Mouse (Mus musculus) embryonic facial prominence, embryonic 14.5 days (tissue): ENCODE measurements around the gene Rab31. TPM values are rescaled to one million over a fixed set of nuclear protein-coding genes. Genes with fewer than 3 reads are reported as not detected.

ENCODE experiments used
- ATAC-seq: fragments of 200-750 bp; cut with Nextera tagmentation; 2 replicates; pipeline ENCODE4 v1.8.0; 2017; ENCODE audit warnings: low read depth, moderate number of reproducible peaks, moderate TSS enrichment
- DNase-seq: peaks from one replicate; pipeline ENCODE4 v3.0.0-alpha.2; 2015; ENCODE audit warnings: low spot score
- H3K27ac ChIP-seq: fragments of 300-500 bp; sonication (generic); replicated peaks from 2 replicates; pipeline ENCODE4 v1.5.1; 2014; ENCODE audit warnings: low read depth, mild to moderate bottlenecking, low read length, moderate library complexity
- H3K27me3 ChIP-seq: fragments of 300-500 bp; sonication (generic); replicated peaks from 2 replicates; pipeline ENCODE4 v1.6.1; 2014; ENCODE audit warnings: low read length; ENCODE audit not compliant: control insufficient read depth, insufficient read depth
- H3K36me3 ChIP-seq: fragments of 300-500 bp; sonication (generic); 2 replicates; pipeline ENCODE4 v1.6.1; 2014; ENCODE audit warnings: low read length, mixed read lengths; ENCODE audit not compliant: control insufficient read depth, insufficient read depth
- H3K4me1 ChIP-seq: fragments of 300-500 bp; sonication (generic); 2 replicates; pipeline ENCODE4 v1.6.1; 2014; ENCODE audit warnings: antibody characterized with exemption, low read length; ENCODE audit not compliant: control insufficient read depth, insufficient read depth
- H3K4me2 ChIP-seq: fragments of 300-500 bp; sonication (generic); 2 replicates; pipeline ENCODE4 v1.6.1; 2014; ENCODE audit warnings: low read depth, mild to moderate bottlenecking, low read length, moderate library complexity, mixed read lengths
- H3K4me3 ChIP-seq: fragments of 300-500 bp; sonication (generic); 2 replicates; pipeline ENCODE4 v1.5.1; 2014; ENCODE audit warnings: low read depth, mild to moderate bottlenecking, low read length
- H3K9ac ChIP-seq: fragments of 300-500 bp; sonication (generic); 2 replicates; pipeline ENCODE4 v1.6.1; 2014; ENCODE audit warnings: low read depth, mild to moderate bottlenecking, low read length, moderate library complexity, mixed read lengths
- H3K9me3 ChIP-seq: fragments of 300-500 bp; sonication (generic); 2 replicates; pipeline ENCODE4 v1.6.1; 2016; ENCODE audit warnings: low read length; ENCODE audit not compliant: control insufficient read depth
- WGBS: fragments of 180-500 bp; shearing (Covaris S2); extraction: QIAGEN DNeasy Blood & Tissue Kit; methylation state at CpG from one replicate; pipeline ENCODE4 v1.1.7; 2014; 5-methylcytosine and 5-hydroxymethylcytosine counted together
- polyA plus RNA-seq: library from polyadenylated mRNA; unstranded; fragments of >200 nt; fragmentation: Nextera tagmentation; extraction: Ambion mirVana; gene quantifications from 2 replicates; pipeline ENCODE4 v1.2.1, GENCODE M21; 2014

Gene Rab31
- polyA plus RNA-seq, 1 experiment from 2014 or later, result 57.6 TPM

DNA sequence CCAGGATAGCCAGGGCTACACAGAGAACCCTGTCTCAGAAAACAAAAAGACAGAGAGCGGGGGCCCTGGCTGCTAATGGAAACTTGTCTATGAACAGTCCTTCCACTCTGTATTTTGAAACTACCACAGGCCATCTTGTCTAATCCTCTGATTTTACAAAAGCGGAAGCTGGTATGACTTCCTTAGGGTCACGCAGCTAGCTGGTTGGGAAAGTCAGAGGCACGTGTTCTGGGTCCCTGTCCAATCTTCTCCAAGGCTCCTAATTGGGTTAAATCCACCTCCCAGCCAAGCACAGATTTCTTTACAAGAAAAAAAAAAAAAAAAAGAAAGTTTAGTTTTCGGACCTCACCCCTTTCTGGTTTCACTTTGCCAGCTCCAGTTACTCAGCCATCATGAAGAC is 45.8 kb downstream of the Rab31 start:
- H3K27ac ChIP-seq, result no peak overlapping the region
- no peak overlapping the region for H3K4me2 ChIP-seq
- H3K4me3 ChIP-seq, result no peak overlapping the region
- WGBS, result 73% methylated on average over 5 of the region's 5 CpGs
- H3K9me3 ChIP-seq, result no peaks in the 10 kb centered on the region
- H3K4me1 ChIP-seq, result no peaks in the 10 kb centered on the region
- H3K27me3 ChIP-seq, result no peaks in the 10 kb centered on the region
- DNase-seq, result no peak
- H3K36me3 ChIP-seq, result no peaks in the 10 kb centered on the region
- ATAC-seq, result no peak
- H3K9ac ChIP-seq, result no peak overlapping the region

DNA sequence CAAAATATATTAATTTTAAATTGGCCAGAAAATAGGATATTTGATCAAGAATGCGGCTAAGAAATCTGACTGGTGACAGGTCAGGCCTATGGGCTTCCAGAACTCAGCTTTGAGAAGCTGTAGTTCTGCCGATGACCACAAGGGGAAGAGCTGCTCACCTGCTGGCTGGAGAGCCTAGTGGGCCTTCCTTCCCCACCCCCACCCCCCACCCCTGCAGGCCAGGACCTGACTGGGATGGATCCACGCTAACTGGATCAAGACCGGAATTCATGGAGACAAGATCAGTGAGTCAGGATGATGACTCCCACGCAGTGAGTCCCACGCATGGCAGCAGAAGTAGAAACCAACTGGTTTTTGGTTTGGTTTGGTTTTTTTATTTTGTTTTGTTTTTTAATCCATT is 46.3 kb downstream of the Rab31 start:
- Histone ChIP-seq H3K4me3 (no peak overlapping the region), H3K9me3 (no peaks in the 10 kb centered on the region), H3K4me1 (no peaks in the 10 kb centered on the region), H3K36me3 (no peaks in the 10 kb centered on the region), H3K9ac (no peak overlapping the region), H3K4me2 (no peak overlapping the region), H3K27ac (no peak overlapping the region), H3K27me3 (no peaks in the 10 kb centered on the region)
- ATAC-seq (no peak), DNase-seq (no peak)
- WGBS, result 87% methylated on average over 6 of the region's 6 CpGs

DNA sequence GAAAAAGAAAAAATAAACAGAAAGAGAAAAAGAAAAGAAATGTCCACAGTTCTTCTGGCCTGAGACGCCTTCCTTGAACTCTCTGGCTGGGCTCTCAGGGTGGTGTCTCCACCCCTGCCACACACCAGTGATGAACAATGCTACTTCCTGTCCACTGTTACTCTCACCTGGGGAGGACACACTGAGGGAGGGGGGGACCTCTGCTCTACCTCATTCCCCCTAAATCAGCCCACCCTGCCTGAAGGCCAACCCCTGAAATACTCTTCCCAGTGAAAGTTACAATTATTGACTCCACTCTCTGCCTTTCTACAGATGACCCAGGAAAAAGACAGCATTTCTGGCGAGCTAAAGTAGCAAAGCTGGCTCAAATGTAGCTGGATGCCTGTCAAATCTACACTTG is 46.7 kb downstream of the Rab31 start:
- ATAC-seq (no peak), DNase-seq (no peak)
- Histone ChIP-seq H3K9me3 (no peaks in the 10 kb centered on the region), H3K4me1 (no peaks in the 10 kb centered on the region), H3K9ac (no peak overlapping the region), H3K27ac (no peak overlapping the region), H3K4me3 (no peak overlapping the region), H3K27me3 (no peaks in the 10 kb centered on the region), H3K4me2 (no peak overlapping the region), H3K36me3 (no peaks in the 10 kb centered on the region)
- WGBS, result 78% methylated on average over 2 of the region's 2 CpGs

DNA sequence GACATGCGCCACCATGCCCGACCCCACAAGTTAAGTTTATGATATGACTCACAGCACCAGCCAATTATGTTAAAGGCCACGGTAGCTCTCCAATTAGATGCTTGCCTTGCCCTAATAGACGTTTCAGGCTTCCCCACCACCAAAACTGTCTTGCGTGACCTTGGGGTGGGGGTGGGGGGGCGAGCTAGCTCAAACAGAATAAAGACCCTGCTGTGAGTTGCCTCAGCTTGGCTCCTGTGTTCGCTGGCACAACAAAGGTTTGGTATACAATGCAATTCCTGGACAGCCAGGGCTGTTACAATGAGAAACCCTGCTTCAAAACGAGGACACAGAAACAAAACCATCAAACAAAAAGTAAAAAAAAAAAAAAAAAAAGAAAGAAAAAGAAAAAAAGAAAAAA is 47.2 kb downstream of the Rab31 start:
- Histone ChIP-seq H3K9me3 (no peaks in the 10 kb centered on the region), H3K36me3 (no peaks in the 10 kb centered on the region), H3K4me1 (no peaks in the 10 kb centered on the region), H3K27ac (no peak overlapping the region), H3K27me3 (no peaks in the 10 kb centered on the region), H3K4me2 (no peak overlapping the region), H3K9ac (no peak overlapping the region), H3K4me3 (no peak overlapping the region)
- DNase-seq (no peak), ATAC-seq (no peak)
- WGBS, result 65% methylated on average over 8 of the region's 8 CpGs

DNA sequence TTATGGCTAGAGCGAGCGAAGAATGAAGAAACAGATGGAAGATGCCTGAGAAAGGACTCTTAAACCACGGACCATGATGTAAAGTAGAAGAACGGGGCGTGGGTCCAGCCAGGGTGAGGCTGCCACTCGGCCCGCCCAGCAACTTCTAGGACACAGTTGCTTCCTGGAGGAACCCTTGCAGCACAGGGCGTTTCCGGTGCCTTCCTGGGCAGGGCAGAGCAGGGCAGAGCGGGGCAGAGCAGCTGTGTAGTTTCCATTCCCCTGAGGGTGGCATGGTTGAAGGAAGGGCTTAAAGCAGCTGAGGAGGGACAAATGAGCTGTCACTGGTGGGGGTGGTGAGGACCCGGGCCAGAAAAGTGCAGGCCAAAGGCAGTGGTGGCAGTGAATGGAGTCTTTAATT is 48.3 kb downstream of the Rab31 start:
- ATAC-seq (peak; percentile 67; the same call in 1 of the 2 replicates), DNase-seq (peak; percentile 45)
- H3K27ac ChIP-seq, result no peak overlapping the region

DNA sequence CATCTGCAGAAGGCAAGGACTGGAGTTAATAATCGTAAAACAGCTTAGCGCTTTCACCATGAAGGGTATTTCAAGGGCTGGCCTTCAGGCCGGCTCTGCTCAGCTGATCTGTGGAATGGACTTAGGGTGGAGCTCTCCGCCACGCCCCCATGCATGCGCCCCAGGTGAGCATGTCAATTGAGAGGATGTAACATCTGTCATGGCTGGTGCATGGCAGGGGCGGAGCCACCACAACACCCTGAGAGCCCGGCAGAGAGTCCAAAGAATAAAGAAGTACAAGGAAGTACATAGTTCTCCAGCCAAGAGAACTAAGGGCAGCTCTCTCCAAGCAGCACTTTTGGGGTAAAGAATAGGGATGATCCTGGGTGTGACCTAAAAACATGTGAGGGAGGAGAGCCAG is 48.9 kb downstream of the Rab31 start:
- H3K36me3 ChIP-seq, result 0 out of 2 replicates have a peak, but pooled peaks cover 8% of the 10 kb centered on the region
- no peaks in the 10 kb centered on the region for H3K4me1 ChIP-seq
- WGBS, result 86% methylated on average over 8 of the region's 8 CpGs
- no peaks in the 10 kb centered on the region for H3K9me3 ChIP-seq
- DNase-seq (no peak), ATAC-seq (no peak)
- no peak overlapping the region for H3K9ac ChIP-seq
- no peak overlapping the region for H3K4me3 ChIP-seq
- H3K4me2 ChIP-seq, result no peak overlapping the region
- no peak overlapping the region for H3K27ac ChIP-seq
- no peaks in the 10 kb centered on the region for H3K27me3 ChIP-seq

More for the DNA sequence above, 48.3 kb downstream of the Rab31 start:
- Histone ChIP-seq H3K4me2 (no peak overlapping the region), H3K9ac (no peak overlapping the region), H3K9me3 (no peaks in the 10 kb centered on the region), H3K4me1 (no peaks in the 10 kb centered on the region), H3K36me3 (0 out of 2 replicates have a peak, but pooled peaks cover 8% of the 10 kb centered on the region), H3K27me3 (no peaks in the 10 kb centered on the region), H3K4me3 (no peak overlapping the region)
- 83% methylated on average over 10 of the region's 11 CpGs for WGBS

DNA sequence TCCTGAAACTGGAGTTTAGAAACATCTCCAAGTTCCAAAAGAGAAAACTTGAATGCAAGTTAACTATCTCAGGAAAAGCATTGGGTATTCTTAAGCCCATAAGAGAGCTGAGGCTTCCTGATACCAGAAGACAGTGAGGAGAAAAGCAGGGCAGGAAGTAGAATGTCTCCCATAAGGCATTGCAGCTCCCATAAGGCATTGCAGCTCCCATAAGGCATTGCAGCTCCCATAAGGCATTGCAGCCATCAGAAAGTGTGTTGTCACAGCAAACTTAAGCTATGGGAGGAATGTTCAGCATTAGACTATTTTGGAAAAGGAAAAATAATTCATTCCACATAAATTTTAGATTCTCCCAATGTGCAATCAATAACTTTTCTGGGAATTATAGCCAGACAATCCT is 51.2 kb downstream of the Rab31 start:
- Histone ChIP-seq H3K36me3 (0 out of 2 replicates have a peak, but pooled peaks cover 11% of the 10 kb centered on the region), H3K4me1 (no peaks in the 10 kb centered on the region), H3K4me2 (no peak overlapping the region), H3K27ac (no peak overlapping the region), H3K9ac (no peak overlapping the region), H3K27me3 (no peaks in the 10 kb centered on the region), H3K9me3 (no peaks in the 10 kb centered on the region), H3K4me3 (no peak overlapping the region)
- ATAC-seq (no peak), DNase-seq (no peak)

DNA sequence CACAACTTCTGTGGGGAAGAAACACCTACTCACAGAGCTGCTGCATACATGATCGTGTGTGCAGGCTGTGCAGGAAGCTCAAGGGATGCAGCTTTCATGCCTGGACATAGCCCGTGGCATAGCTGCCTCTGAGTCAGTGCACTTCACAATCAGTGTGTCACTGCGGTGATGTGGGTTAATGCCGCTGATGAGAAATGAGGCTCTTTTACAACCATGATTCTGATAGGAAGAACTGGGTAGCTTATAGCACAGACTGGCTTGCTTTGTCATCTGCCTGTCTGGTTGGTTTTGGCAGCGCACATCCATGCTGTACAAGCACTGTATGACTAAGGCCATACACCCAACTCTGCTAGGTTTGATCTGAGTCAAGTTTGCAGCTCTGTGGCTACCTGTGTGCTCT is 52.7 kb downstream of the Rab31 start:
- no peaks in the 10 kb centered on the region for H3K9me3 ChIP-seq
- no peak overlapping the region for H3K27ac ChIP-seq
- H3K4me1 ChIP-seq, result no peaks in the 10 kb centered on the region
- H3K36me3 ChIP-seq, result 0 out of 2 replicates have a peak, but pooled peaks cover 11% of the 10 kb centered on the region
- 93% methylated on average over 5 of the region's 5 CpGs for WGBS
- ATAC-seq, result no peak
- DNase-seq, result no peak
- H3K27me3 ChIP-seq, result no peaks in the 10 kb centered on the region
- H3K4me3 ChIP-seq, result no peak overlapping the region
- no peak overlapping the region for H3K9ac ChIP-seq
- H3K4me2 ChIP-seq, result no peak overlapping the region

DNA sequence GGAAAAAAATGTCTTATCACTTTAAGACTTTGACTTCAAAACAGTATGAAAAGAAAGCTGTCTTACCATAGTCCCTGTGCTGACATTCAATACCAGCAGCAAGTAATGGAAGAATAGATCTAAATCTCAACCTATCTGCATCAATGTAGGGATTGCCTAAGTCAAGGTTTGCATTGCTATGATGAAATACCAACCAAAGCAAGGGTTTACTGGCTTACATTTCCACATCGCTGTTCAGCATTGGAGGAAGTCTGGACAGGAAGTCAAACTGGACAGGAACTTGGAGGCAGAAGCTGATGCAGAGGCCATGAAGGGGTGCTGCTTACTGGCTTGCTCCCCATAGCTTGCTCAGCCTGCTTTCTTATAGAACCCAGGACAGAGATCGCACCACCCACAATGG is 54.0 kb downstream of the Rab31 start:
- no peak for DNase-seq

More for the DNA sequence above, 54.0 kb downstream of the Rab31 start:
- Histone ChIP-seq H3K4me2 (no peak overlapping the region), H3K9me3 (no peaks in the 10 kb centered on the region), H3K4me3 (no peak overlapping the region), H3K27me3 (no peaks in the 10 kb centered on the region), H3K27ac (no peak overlapping the region), H3K36me3 (0 out of 2 replicates have a peak, but pooled peaks cover 11% of the 10 kb centered on the region), H3K4me1 (no peaks in the 10 kb centered on the region), H3K9ac (no peak overlapping the region)
- ATAC-seq, result no peak
- 98% methylated on average over 2 of the region's 2 CpGs for WGBS
